Mouse (Mus musculus) hindbrain, embryonic 10.5 days (tissue): ENCODE measurements at regions not wholly inside any gene's neighbourhood (a gene's known extent, or its start where the extent isn't known, plus 50 kb on each side); places are given as distances from the start of the nearest gene placed in this dataset.
"Not testable (repeated sequence)": the region's sequence is repeated elsewhere in the genome, so short reads cannot be mapped to it uniquely, and the experiment has no call there.

Source experiments
- DNase-seq: peaks from one replicate; pipeline ENCODE4 v3.0.0-alpha.2; 2017; ENCODE audit warnings: low spot score
- H3K27ac ChIP-seq: fragments of 300-500 bp; sonication (generic); 2 replicates; pipeline ENCODE4 v1.5.1; 2016; ENCODE audit warnings: mild to moderate bottlenecking, moderate library complexity
- H3K27me3 ChIP-seq: fragments of 300-500 bp; sonication (generic); 2 replicates; pipeline ENCODE4 v1.6.1; 2016; ENCODE audit warnings: mild to moderate bottlenecking; ENCODE audit not compliant: poor library complexity, insufficient read depth, severe bottlenecking
- H3K36me3 ChIP-seq: fragments of 300-500 bp; sonication (generic); 2 replicates; pipeline ENCODE4 v1.6.1; 2016; ENCODE audit warnings: mild to moderate bottlenecking, moderate library complexity
- H3K4me1 ChIP-seq: fragments of 300-500 bp; sonication (generic); replicated peaks from 2 replicates; pipeline ENCODE4 v1.6.1; 2016; ENCODE audit warnings: mild to moderate bottlenecking
- H3K4me3 ChIP-seq: fragments of 300-500 bp; sonication (generic); 2 replicates; pipeline ENCODE4 v1.5.1; 2016; ENCODE audit warnings: mild to moderate bottlenecking, moderate library complexity
- H3K9me3 ChIP-seq: fragments of 300-500 bp; sonication (generic); 2 replicates; pipeline ENCODE4 v1.6.1; 2016; ENCODE audit warnings: mild to moderate bottlenecking, moderate library complexity
- WGBS: fragments of 180-500 bp; shearing (Covaris S2); methylation state at CpG from one replicate; pipeline ENCODE4 v1.1.7; 2016; 5-methylcytosine and 5-hydroxymethylcytosine counted together

DNA sequence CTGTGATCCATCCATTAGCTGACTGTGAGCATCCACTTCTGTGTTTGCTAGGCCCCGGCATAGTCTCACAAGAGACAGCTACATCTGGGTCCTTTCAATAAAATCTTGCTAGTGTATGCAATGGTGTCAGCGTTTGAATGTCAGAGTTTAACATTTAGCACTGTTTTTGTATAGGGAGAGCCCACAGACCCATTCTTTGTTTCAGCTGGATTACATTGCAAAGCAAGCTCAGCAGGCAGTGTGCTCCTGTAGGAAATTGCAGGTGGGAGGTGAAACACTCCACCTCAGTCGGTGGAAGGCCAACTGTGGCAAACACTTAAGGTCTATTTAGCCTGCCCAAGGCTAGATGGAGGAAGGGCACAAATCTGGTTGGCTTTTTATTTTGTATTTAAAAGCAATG is 337.2 kb upstream of the Nova1 start:
- not testable (repeated sequence) for H3K27ac ChIP-seq, H3K27me3 ChIP-seq, H3K4me1 ChIP-seq, H3K4me3 ChIP-seq, H3K9me3 ChIP-seq, DNase-seq, H3K36me3 ChIP-seq
- 27% methylated on average over 3 of the region's 3 CpGs for WGBS

DNA sequence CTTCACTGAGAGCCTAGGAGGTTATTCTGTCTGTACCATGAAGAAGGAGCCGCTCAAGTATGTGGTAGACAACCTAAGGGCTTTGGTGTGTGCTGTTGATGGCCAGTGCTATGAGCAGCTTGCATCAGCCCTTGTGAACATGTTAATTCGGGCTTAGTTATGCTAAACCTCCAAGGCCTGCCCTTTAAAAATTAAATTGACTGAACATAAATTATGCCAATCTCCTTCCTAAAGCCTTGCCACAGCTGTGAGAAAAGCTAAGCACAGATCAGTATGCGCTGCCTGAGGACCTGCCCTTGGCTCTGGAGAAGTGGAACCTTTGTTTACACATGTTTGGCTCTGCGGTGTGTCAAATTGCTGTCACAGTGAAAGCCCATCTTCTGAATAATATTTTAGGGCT is 321.9 kb upstream of the Nova1 start:
- H3K27me3 ChIP-seq, result no peaks in the 10 kb centered on the region
- no peak overlapping the region for H3K27ac ChIP-seq
- DNase-seq, result no peak
- H3K9me3 ChIP-seq, result no peaks in the 10 kb centered on the region
- no peaks in the 10 kb centered on the region for H3K36me3 ChIP-seq
- no peaks in the 10 kb centered on the region for H3K4me1 ChIP-seq
- 69% methylated on average over 4 of the region's 4 CpGs for WGBS
- no peak overlapping the region for H3K4me3 ChIP-seq

DNA sequence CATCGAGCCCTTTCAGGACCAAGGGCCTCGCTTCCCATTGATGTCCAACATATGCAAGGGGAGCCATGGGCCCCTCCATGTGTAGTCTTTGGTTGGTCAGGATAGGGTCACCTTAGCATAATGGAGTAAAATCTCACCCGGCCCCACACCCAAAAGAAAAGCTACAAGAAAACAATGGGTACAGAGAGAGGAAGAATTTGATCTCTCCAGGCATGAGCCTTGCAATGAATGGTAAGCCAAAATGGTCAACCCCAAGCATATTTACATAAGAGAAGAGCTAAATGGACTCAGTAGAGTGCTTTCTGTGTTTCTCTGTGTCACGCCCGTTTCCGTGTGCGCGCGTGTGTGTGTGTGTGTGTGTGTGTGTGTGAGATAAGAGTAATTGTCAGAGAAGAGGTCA is 311.1 kb upstream of the Nova1 start:
- DNase-seq, result no peak
- H3K27ac ChIP-seq, result no peak overlapping the region
- no peaks in the 10 kb centered on the region for H3K9me3 ChIP-seq
- 71% methylated on average over 9 of the region's 9 CpGs for WGBS
- H3K27me3 ChIP-seq, result no peaks in the 10 kb centered on the region
- H3K36me3 ChIP-seq, result no peaks in the 10 kb centered on the region
- no peak overlapping the region for H3K4me3 ChIP-seq
- H3K4me1 ChIP-seq, result no peaks in the 10 kb centered on the region

DNA sequence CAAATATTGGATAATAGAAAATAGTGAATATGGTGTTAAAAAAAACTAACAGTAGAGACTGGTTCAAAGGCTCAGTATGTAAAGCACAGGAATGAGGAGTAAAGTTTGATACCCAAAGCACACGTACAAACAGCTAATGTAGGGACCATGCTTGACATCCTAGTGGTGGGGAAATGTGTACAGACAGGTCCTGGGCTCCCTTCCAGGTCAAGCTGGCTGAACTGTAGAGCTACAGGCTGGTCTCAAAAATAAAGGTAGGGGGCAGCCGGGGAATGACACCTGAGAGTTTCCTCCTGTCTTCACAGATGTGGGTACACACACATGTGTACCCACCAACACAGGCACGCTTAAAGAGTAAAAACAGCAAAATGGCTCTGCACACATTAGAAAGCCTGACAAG is 309.9 kb upstream of the Nova1 start:
- no peak for DNase-seq
- WGBS, result 88% methylated on average over 3 of the region's 3 CpGs
- no peaks in the 10 kb centered on the region for H3K9me3 ChIP-seq

DNA sequence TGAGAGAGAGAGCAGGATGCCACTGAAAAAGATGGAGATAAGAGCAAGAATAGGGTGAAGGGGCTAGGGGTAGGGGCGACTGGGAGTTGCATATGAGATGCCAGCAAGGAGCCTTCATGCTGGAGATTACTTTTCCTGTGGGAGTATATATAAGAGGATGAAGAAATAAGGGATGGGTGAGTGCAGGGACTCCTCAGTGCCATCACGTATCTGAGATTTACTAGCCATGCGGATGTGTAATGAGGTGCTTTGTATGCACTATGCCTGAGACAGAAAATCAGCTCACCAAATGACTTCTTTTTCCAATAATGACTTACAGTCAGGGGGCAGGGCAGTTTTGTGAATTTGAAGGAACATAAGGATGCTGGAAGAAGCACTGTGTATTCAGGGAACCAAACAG is 302.7 kb upstream of the Nova1 start:
- DNase-seq, result no peak
- Histone ChIP-seq H3K36me3 (no peaks in the 10 kb centered on the region), H3K4me3 (no peak overlapping the region), H3K9me3 (no peaks in the 10 kb centered on the region), H3K27me3 (no peaks in the 10 kb centered on the region), H3K27ac (no peak overlapping the region), H3K4me1 (no peaks in the 10 kb centered on the region)
- 80% methylated on average over 3 of the region's 3 CpGs for WGBS

More for the DNA sequence above, 309.9 kb upstream of the Nova1 start:
- Histone ChIP-seq H3K4me3 (no peak overlapping the region), H3K27me3 (no peaks in the 10 kb centered on the region), H3K4me1 (no peaks in the 10 kb centered on the region), H3K27ac (no peak overlapping the region), H3K36me3 (no peaks in the 10 kb centered on the region)

DNA sequence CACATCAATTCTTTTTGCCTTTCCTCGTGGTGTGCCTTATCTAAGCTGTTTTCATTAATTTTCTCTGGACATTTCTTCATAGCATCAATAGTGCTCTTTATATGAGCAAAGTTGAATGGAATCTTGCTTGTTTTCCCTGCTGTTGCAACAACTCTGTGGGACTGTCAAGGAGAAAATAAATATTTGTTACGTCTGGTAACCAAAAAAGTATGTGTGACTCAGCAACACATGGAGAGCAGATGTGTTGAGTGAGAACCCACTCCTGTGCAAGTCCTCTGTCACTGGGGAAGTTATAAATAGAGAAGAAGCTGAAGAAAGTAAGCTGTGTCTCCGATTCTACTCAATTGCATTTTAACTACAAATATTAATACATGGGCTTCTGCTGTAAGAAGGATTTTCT is 298.8 kb upstream of the Nova1 start:
- H3K27me3 ChIP-seq, result no peaks in the 10 kb centered on the region
- no peaks in the 10 kb centered on the region for H3K4me1 ChIP-seq
- H3K27ac ChIP-seq, result no peak overlapping the region
- no peak overlapping the region for H3K4me3 ChIP-seq
- H3K9me3 ChIP-seq, result no peaks in the 10 kb centered on the region
- no peaks in the 10 kb centered on the region for H3K36me3 ChIP-seq
- 72% methylated on average over 3 of the region's 3 CpGs for WGBS
- no peak for DNase-seq

DNA sequence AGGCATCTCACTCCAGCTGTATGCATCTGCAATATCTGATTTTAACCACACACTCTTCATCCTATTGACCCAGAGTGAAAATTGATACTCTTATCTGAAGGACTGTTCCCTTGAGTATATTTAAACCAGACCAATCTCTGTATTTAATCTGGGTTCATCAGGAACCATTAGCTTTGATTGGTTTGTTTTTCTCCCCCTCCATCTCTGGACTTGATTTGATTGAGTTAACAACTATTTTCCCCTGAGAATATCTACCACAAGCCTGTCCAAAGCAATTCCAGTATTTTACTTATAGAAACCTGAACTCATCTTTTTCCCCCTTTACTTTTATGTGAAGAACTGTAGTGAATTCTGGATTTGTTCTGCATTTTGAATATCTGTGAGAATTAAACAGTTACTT is 270.5 kb upstream of the Nova1 start:
- no peaks in the 10 kb centered on the region for H3K27me3 ChIP-seq
- no peak overlapping the region for H3K4me3 ChIP-seq
- H3K9me3 ChIP-seq, result no peaks in the 10 kb centered on the region
- no peak overlapping the region for H3K27ac ChIP-seq
- no peaks in the 10 kb centered on the region for H3K4me1 ChIP-seq
- DNase-seq, result no peak
- H3K36me3 ChIP-seq, result no peaks in the 10 kb centered on the region

DNA sequence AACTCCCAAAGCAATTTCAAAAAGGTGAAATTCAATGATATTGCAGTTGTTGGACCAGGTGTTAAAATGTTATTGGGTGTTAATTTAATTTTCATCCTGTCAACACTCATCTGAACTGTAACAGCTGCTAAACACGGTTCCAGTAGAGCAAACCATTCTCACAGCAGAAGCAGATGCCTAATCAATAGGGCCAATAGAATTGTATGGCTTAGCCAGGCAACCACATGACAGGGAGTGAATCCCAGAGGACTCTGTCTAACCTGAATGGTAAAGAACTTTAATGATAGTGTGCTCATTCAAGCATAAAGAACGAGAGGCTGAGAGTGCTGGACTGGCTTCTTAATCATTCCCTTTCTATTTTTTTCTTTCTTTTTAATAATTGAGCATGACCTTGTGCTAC is 256.2 kb upstream of the Nova1 start:
- no peaks in the 10 kb centered on the region for H3K36me3 ChIP-seq
- no peak overlapping the region for H3K27ac ChIP-seq
- H3K4me1 ChIP-seq, result no peaks in the 10 kb centered on the region
- H3K9me3 ChIP-seq, result no peaks in the 10 kb centered on the region
- H3K27me3 ChIP-seq, result no peaks in the 10 kb centered on the region
- 61% methylated on average over 2 of the region's 2 CpGs for WGBS
- no peak overlapping the region for H3K4me3 ChIP-seq
- no peak for DNase-seq

DNA sequence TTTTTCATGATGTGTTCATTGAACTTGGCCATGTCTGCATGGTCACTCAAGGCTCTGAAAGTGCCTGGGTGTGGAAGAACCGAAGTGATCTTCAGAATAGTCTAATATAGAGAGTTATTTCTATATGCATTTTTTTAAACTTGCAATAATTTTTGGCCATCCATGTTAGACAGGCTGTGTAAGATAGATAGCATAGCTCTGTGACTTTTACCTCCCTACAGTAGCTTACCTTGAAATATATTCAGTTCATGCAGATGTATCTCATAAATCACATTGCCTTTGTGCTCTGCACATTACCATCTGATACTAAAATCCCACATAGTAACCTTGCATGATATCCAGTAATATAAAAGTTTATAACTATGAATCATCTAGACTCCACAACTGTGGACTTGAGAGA is 233.7 kb upstream of the Nova1 start:
- DNase-seq, result no peak
- H3K36me3 ChIP-seq, result no peaks in the 10 kb centered on the region
- no peaks in the 10 kb centered on the region for H3K9me3 ChIP-seq
- WGBS, result 80% methylated on average over 1 of the region's 1 CpGs
- H3K4me3 ChIP-seq, result no peak overlapping the region
- no peaks in the 10 kb centered on the region for H3K27me3 ChIP-seq
- H3K4me1 ChIP-seq, result no peaks in the 10 kb centered on the region
- H3K27ac ChIP-seq, result no peak overlapping the region

DNA sequence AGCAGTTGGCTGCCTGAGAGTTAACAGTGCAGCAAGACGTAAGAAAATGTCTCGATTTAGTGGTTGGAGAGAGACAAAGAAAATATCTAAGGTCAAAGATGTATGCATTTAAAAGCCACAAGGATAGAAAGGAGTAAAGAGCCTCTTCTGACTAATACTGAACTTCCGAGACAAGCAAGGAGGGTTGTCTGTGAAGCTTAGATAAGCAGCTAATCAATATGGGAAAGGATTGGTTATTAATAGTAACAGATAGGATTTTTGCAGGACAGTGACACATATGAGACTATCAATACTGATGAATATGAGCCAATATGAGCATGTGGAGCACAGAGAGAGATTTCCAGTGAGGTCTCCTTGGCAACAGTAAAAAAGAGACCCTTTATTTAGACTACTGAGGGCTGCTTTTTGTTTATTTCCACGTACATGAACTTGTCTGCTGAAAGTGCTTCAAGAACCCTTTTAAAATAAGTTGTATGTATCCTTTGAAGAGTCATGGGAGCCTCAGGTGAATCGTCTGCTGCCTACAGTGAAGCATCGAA is 202.2 kb upstream of the Nova1 start:
- Histone ChIP-seq H3K36me3 (no peaks in the 10 kb centered on the region), H3K27me3 (no peaks in the 10 kb centered on the region), H3K9me3 (no peaks in the 10 kb centered on the region), H3K4me3 (no peak overlapping the region), H3K27ac (no peak overlapping the region), H3K4me1 (no peaks in the 10 kb centered on the region)
- no peak for DNase-seq
- 86% methylated on average over 6 of the region's 6 CpGs for WGBS

DNA sequence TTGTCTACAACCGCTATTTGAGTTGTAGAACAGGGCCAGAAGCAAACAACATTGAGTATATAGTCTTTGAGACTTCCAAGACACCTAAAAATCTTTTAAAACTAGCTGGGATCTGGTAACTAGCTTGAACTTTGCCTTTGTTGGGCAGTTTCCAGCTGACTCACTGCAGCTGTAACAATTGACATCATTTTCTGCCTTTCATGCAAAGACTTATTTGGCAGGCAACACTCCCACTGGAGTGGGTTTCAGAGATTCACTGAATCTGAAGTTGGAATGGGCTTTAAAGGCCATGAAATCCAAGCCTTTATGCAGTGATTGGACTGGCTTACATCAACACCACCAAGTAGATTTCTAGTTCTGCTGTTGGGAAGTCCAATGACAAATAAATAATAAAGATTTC is 173.6 kb upstream of the Nova1 start:
- DNase-seq, result no peak
- Histone ChIP-seq H3K4me3 (no peak overlapping the region), H3K4me1 (no peaks in the 10 kb centered on the region), H3K9me3 (no peaks in the 10 kb centered on the region), H3K27ac (no peak overlapping the region), H3K36me3 (no peaks in the 10 kb centered on the region), H3K27me3 (no peaks in the 10 kb centered on the region)
- WGBS, result 90% methylated on average over 1 of the region's 1 CpGs

DNA sequence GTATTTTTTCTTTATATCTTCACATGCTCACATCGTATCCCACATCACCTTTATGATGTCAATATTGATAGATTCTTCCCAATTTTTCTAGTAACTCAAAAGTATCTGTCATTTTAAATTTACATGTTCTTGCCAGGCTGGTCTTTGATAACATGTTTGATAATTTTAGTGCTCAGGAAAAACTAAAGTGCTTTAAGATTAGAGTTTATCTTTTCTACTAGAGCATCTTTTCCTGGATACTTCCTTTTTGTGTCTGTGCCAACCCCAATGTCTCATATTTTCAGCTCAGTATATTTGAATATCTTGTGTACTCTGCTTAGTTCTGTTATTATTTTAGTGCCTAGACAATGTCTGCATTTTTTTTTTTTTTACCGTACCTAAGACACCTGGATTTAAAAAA is 170.2 kb upstream of the Nova1 start:
- Histone ChIP-seq H3K36me3 (no peaks in the 10 kb centered on the region), H3K27me3 (no peaks in the 10 kb centered on the region), H3K4me3 (no peak overlapping the region), H3K27ac (no peak overlapping the region), H3K9me3 (no peaks in the 10 kb centered on the region), H3K4me1 (no peaks in the 10 kb centered on the region)
- no peak for DNase-seq
- WGBS, result 80% methylated on average over 2 of the region's 2 CpGs

DNA sequence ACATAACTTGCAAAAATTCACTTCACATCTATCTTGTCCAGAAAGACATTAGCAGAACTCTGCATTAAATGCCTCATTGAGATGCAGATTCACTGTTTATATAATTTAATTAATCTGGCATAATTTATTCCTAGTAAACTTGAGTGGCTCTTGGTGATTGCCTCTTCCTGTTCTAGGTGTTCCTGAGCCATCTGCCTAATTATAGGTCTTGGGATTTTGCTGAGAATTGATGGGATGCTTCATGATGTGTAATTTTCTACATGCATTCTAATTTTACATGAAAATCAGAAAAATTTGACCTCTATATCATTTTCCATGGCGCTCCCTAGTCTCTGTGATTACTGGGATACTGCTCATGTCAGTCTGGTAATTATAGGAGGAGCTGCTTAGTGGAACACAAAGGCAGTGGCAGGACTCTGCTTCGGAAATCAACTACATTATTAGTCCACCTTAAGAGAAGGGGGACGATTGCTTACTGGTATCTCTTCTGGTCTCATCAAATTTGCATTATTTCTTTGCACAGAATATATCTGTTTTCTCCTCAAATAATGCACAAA is 131.6 kb upstream of the Nova1 start:
- 83% methylated on average over 3 of the region's 3 CpGs for WGBS
- DNase-seq, result no peak
- Histone ChIP-seq H3K27me3 (no peaks in the 10 kb centered on the region), H3K4me3 (no peak overlapping the region), H3K4me1 (no peaks in the 10 kb centered on the region), H3K27ac (no peak overlapping the region), H3K36me3 (no peaks in the 10 kb centered on the region), H3K9me3 (no peaks in the 10 kb centered on the region)

DNA sequence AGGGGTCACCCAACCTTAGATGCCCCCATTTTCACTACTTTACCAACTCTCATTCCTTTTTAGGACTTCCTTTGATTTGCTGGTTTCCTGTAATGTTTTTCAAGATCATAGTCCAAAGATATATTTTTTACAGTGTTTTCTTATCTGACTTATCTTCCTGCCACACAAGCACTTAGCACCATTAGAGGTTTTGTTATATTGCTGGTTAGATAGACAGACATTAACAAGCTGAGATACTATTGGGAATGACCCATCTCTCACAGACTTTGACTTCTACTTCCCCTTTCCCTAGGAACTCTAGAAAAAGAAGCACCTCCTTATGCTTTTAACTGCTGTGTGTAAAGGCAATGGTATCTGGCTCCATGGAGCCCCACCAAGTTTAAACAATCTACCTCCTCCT is 127.0 kb upstream of the Nova1 start:
- Histone ChIP-seq H3K4me1 (no peaks in the 10 kb centered on the region), H3K27me3 (no peaks in the 10 kb centered on the region), H3K9me3 (no peaks in the 10 kb centered on the region), H3K4me3 (no peak overlapping the region), H3K27ac (no peak overlapping the region), H3K36me3 (no peaks in the 10 kb centered on the region)
- no peak for DNase-seq
